Mouse (Mus musculus): ENCODE data around the gene Tmem74b. TPM values are rescaled to one million over a fixed set of nuclear protein-coding genes. Genes with fewer than 3 reads are reported as not detected.

The Tmem74b gene
- total RNA-seq, 2 experiments from 2014 or later = 4.1 to 4.5 TPM

DNA sequence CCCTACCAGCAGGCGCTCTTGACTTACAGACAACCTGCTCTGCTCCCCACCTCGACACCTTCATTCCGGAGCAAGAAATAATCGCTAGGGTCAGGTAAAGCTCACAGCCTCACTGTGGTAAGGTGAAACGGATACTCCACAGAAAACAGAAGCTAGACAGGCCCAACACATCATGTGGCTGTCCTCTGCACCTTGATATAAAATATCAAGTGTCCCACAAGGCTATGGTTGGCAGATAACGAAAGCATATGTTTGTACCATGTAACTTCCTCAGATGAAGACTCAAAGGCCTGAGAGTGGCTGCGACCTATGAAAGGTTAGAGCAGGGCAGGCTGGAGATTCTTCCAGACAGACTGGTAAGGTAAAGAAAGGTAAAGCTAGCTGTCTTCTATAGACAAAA is 37.7 kb downstream of the Tmem74b start:
- DNase-seq = no peak
- intact Hi-C loops (cut with DNase I) = no loop called here

- intact Hi-C loops (cut with DNase I) = loop anchor here (5.0 kb wide), 1 partner anchor 244 kb away; no protein-coding TSS in a partner anchor
- peak; percentile 85 to 89 for DNase-seq
Observed at GRCm38 (mm10) chr2:151740741-151741526, 39.1 kb downstream of the Tmem74b start.

GRCm38 (mm10) chr2:151742084-151742483 is 40.3 kb downstream of the Tmem74b start:
- no peak for DNase-seq
- intact Hi-C loops (cut with DNase I) = loop anchor here (5.0 kb wide), 1 partner anchor 245 kb away; no protein-coding TSS in a partner anchor

GRCm38 (mm10) chr2:151742850-151743679 is 41.3 kb downstream of the Tmem74b start:
- intact Hi-C loops (cut with DNase I) = loop anchor here (5.0 kb wide), 1 partner anchor 246 kb away; no protein-coding TSS in a partner anchor
- DNase-seq = no peak

DNA sequence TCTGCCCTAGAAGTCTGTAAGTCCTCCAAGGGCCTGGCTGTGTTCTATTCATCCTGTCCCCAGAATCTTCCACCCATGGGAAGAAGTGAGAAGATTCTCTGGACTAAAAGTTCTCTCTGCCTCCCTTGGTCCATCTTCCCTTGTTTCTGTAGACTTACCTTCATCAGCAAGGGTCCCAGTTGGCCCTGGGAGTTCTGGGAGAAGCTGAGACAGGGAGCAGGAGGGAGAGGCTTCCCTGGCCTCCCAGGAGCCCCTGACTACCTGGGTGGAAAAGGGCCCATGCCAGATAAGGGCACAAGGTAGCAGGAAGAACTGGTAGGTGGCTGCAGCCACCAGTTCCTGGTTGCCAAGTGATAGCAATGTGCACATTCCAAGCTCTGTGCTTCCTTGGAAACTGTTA is 42.0 kb downstream of the Tmem74b start, which contains the start of gene Psmf1:
Gene Psmf1, minus strand, starts transcription at position 342 of the 400 bp plus-strand sequence.
- intact Hi-C loops (cut with DNase I) = loop anchor here (5.0 kb wide), 1 partner anchor 247 kb away; no protein-coding TSS in a partner anchor
- DNase-seq = no peak

DNA sequence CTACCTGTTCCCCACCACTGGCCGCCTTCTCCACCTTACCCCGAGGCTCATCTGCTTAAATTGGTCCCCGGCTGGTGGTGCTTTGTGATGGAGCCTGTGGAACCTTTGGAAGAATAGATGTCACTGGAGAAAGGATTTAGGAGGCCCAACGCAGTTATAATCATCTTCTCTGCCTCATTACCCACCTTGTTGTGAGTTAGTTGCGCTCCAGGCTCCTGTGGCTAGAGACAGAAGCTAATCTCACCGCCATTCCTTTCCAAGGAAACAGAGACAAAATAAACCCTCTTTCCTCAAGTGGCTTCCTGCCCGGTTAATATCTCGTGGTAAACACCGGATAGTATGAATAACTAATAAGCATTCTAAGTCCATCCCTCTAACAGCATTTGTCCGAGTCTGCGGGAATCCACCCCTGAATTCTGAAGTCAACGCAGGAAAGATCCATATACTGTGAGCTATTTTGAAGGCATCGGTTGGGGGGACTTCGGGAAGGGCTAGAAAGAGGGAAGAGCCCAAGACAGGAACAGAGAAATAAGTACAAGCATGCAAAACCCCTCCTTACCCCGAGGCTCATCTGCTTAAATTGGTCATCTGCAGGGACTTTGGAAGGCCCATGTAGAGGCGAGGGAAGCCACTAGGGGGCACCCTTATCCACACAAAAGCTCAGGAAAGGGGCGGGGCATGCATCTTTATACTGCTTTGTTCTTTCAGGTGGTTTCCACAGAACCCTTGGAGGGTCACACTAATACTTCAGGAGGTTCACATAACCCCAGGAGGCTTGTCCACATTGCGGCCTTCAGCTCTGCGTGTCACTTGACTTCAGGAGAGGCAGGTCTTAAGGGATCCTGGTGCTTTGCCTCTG is 46.3 kb downstream of the Tmem74b start:
- peak; percentile 61 to 73 for DNase-seq
- intact Hi-C loops (cut with DNase I) = loop anchor here (1.0 kb wide), 1 partner anchor 118 kb away; no protein-coding TSS in a partner anchor

DNA sequence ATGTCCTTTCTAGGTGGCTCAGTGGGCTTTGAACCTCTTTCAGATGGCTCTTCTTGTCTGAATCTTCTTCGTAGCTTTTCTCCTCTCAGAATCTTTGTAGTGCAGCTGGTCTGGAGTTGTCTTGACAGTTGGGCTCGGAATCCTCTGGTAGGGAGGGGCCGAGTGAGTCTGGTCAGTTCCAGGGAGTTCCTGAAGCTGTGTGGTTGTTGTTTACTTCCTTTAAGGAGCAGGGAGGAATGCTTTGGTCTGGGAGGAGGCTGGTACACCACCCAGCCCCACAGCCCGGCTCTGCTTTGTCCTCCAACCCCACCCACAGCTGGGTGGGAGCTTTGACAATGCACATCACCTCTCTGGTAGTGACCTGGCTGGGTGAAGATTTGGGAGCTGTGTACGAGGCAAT is 49.5 kb downstream of the Tmem74b start:
- DNase-seq = no peak
- intact Hi-C loops (cut with DNase I) = no loop called here

GRCm38 (mm10) chr2:151756277-151757061 is 54.7 kb downstream of the Tmem74b start:
- intact Hi-C loops (cut with DNase I) = no loop called here
- DNase-seq = no peak

DNA sequence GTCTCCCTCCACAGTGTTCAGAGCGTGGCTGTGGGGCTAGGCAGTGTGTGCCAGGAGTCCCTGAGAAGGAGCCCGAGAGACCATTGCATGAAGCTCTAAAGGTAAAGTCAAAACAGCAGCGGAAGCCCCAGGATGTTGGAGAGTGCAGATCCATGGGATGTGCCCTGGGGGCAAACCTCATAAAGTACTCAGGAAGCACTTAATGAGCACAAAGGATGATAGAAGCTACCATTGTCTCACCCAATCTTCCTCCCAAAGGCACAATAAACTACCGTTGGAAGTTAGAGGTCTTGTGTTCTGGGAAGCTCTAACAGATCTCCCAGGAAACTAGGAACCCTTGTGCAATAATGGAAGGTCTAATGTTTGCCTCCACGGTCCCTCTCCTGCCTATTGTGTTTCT is 55.6 kb downstream of the Tmem74b start:
- intact Hi-C loops (cut with DNase I) = no loop called here

DNA sequence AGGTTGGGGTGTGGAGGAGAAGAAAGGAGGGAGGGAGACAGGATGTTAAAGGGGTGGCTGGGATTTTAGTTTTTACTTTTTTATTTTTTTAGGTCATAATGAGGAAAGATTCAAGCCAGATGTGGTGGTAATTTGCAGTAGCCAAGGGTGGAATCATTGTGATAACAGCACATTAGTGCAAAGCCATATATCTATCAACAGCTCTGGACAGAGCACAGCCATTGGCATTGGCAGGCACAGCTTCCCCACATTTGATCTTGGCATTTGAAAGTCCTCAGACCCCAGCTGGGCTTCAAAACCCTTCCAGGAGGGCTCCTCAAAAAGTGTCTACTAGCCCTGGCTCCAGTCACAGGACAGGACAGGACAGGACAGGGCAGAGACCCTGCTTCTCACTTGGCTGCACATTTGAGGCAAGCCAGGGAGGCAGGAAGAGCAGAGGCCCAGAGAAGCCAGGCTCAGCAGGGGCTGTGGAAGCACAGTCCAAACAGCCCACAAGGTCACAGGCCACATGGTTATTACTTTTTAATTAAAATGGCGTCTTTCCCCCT is 57.1 kb downstream of the Tmem74b start:
- DNase-seq = no peak
- intact Hi-C loops (cut with DNase I) = no loop called here

More for the DNA sequence above, 55.6 kb downstream of the Tmem74b start:
- no peak for DNase-seq

Other genes starting within 250 kb of the Tmem74b start
- gene 4921509C19Rik, start 225.9 kb upstream of the Tmem74b start, total RNA-seq (2021) = not detected
- 10 to 100 TPM; 77.9 to 78.7 TPM for gene Nsfl1c, start 207.8 kb upstream of the Tmem74b start, total RNA-seq (2021)
- 100 to 1,000 TPM; 279 to 287 TPM for gene Fkbp1a, start 159.5 kb upstream of the Tmem74b start, total RNA-seq (2021)
- gene Sdcbp2, start 129.4 kb upstream of the Tmem74b start, total RNA-seq (2021) = 1 to 10 TPM; 1.6 to 2.4 TPM
- 1 to 10 TPM; 3.6 to 3.7 TPM for gene Snph, start 69.4 kb upstream of the Tmem74b start, total RNA-seq (2021)
- not detected for gene Rad21l, start 33.5 kb upstream of the Tmem74b start, total RNA-seq (2021)
- 10 to 100 TPM; 25.7 to 26.3 TPM for gene Psmf1, start 42.2 kb downstream of the Tmem74b start, total RNA-seq (2021)
- gene Rspo4, start 140.9 kb downstream of the Tmem74b start, total RNA-seq (2021) = not detected
- gene Angpt4, start 209.2 kb downstream of the Tmem74b start, total RNA-seq (2021) = under 1 TPM in 1 of 2 experiments, not detected in 1; 0.10 TPM